In the genomic region with DNA sequence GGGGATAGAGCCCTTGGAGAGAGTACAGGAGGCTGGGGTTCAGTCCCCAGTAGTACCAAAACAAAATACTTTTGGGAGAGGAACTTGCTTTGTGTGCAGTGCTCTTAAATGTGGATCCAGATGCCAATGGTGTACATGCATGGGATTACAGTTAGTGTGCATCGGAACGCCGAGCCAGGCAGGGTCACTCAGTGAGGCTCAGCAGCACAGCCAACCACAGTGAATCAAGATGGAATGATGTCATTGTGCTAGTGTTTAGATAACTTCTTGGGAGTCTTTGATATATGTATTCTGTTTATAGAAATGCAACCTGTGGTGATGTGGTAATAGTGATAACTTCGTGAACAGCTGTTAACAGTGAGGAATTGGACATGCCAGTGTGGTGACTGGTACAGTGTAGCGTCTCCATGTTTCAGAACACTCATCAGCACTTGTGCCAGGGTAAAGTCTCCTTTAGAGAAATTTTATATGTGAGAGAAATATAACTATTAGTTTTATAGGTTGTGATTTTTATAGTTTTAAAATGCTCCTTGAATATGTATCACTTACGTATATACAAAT, we compare ENCODE assay signal across 1 mouse cellular context.
TF ChIP-seq lines count a peak whose summit lies in the region.

No protein-coding gene starts in this region.

TF ChIP-seq in C2C12, 6 proteins besides CTCF, POLR2A, EP300 and RAD21:
- TF ChIP-seq MAX (IDR thresholded peaks at IDR 0.05) (no peak), MYOD1 (IDR thresholded peaks at IDR 0.05; ENCODE audit: control insufficient read depth, insufficient read length, low read depth) (peak; percentile 94), CEBPB (IDR thresholded peaks at IDR 0.05; ENCODE audit: low read depth) (peak; percentile 31)
